Mouse (Mus musculus): ENCODE results near the gene Slirp. TPM values are rescaled to one million over a fixed set of nuclear protein-coding genes. Genes with fewer than 3 reads are reported as not detected.
A peak's percentile ranks its signal among the peaks of the same experiment; 100 is the strongest.

The Slirp gene
- 25.3 and 29.7 TPM in 2 replicates for total RNA-seq (2014; rRNA removed)
- 11.1 and 15.6 TPM in 2 replicates for polyA plus RNA-seq (2012; rRNA removed)

GRCm38 (mm10) chr12:87443700-87444122 is at the start of gene Slirp, which contains the start of gene Alkbh1:
TSS of gene Slirp (plus strand) at chr12:87443896.
TSS of gene Alkbh1 (minus strand) at chr12:87444017.
- TF ChIP-seq CTCF (IDR thresholded peaks at IDR 0.05; ENCODE audit: low read depth, low read length) (no peak), POLR2A (IDR thresholded peaks at IDR 0.05; ENCODE audit: extremely low read depth, insufficient read depth, low read length) (peak; percentile 60; the same call in 1 of the 2 replicates)
- H3K4me1 ChIP-seq (ENCODE audit: control insufficient read depth, insufficient read depth, low read length) = peaks cover 10% of the 10 kb centered on the region
- no peaks in the 10 kb centered on the region for H3K27me3 ChIP-seq (ENCODE audit: control insufficient read depth, insufficient read depth, low read length)
- peak; percentile 83 for DNase-seq (ENCODE audit: extremely low read depth, low read depth, low spot score)
- H3K4me3 ChIP-seq (ENCODE audit: insufficient read depth, low read depth, low read length) = peak within 1 kb of the TSS; percentile 97
- under 1% methylated on average over 28 of the region's 28 CpGs for WGBS
- peak within 1 kb of the TSS; percentile 91 for H3K9ac ChIP-seq (ENCODE audit: low read depth, low read length)
- peak within 1 kb of the TSS; percentile 80 for H3K27ac ChIP-seq (replicated peaks; ENCODE audit: insufficient read depth, low read depth, low read length)
- H3K36me3 ChIP-seq (ENCODE audit: control insufficient read depth, insufficient read depth, low read length) = peaks cover 28% of the 10 kb centered on the region
- H3K79me2 ChIP-seq (ENCODE audit: control insufficient read depth, insufficient read depth, low read length) = peaks cover 4% of the 10 kb centered on the region; the same call in 1 of the 2 replicates

- WGBS = 81% methylated on average over 6 of the region's 6 CpGs
- Histone ChIP-seq H3K4me3 (ENCODE audit: insufficient read depth, low read depth, low read length) (no peak overlapping the region), H3K36me3 (ENCODE audit: control insufficient read depth, insufficient read depth, low read length) (no peaks in the 10 kb centered on the region), H3K9ac (ENCODE audit: low read depth, low read length) (no peak overlapping the region), H3K79me2 (ENCODE audit: control insufficient read depth, insufficient read depth, low read length) (no peaks in the 10 kb centered on the region), H3K27ac (replicated peaks; ENCODE audit: insufficient read depth, low read depth, low read length) (no peak overlapping the region; the same call in 1 of the 2 replicates), H3K27me3 (ENCODE audit: control insufficient read depth, insufficient read depth, low read length) (no peaks in the 10 kb centered on the region), H3K4me1 (ENCODE audit: control insufficient read depth, insufficient read depth, low read length) (peaks cover 25% of the 10 kb centered on the region)
- TF ChIP-seq POLR2A (IDR thresholded peaks at IDR 0.05; ENCODE audit: extremely low read depth, insufficient read depth, low read length) = no peak
- TF ChIP-seq CTCF (IDR thresholded peaks at IDR 0.05; ENCODE audit: low read depth, low read length) = no peak
- no peak for DNase-seq (ENCODE audit: extremely low read depth, low read depth, low spot score)
Observed at GRCm38 (mm10) chr12:87394316-87394715, 49.4 kb upstream of the Slirp start.

DNA sequence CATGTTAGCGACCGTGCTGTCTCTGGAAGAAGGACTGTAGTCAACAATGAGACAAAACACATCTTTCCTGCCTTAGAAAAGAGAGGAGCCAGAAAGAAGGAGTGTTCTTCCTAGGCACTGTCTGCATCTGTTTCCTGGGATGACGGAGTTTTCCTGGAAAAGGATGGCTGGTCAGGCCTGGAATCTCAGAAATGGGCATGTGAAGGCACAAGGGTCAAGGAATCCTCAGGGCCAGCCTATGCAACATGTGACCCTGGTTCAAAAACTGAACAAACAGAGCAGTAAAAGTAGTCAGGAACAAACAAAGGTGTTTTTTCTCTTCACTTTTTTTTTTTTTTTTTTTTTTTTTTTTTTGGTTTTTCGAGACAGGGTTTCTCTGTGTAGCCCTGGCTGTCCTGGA is 46.6 kb upstream of the Slirp start:
- H3K4me1 ChIP-seq (ENCODE audit: control insufficient read depth, insufficient read depth, low read length) = peaks cover 19% of the 10 kb centered on the region
- DNase-seq (ENCODE audit: extremely low read depth, low read depth, low spot score) = peak; percentile 59
- no peaks in the 10 kb centered on the region for H3K79me2 ChIP-seq (ENCODE audit: control insufficient read depth, insufficient read depth, low read length)
- H3K4me3 ChIP-seq (ENCODE audit: insufficient read depth, low read depth, low read length) = no peak overlapping the region
- no peak for TF ChIP-seq POLR2A (IDR thresholded peaks at IDR 0.05; ENCODE audit: extremely low read depth, insufficient read depth, low read length)
- no peak for TF ChIP-seq CTCF (IDR thresholded peaks at IDR 0.05; ENCODE audit: low read depth, low read length)
- H3K27ac ChIP-seq (replicated peaks; ENCODE audit: insufficient read depth, low read depth, low read length) = no peak overlapping the region
- no peak overlapping the region for H3K9ac ChIP-seq (ENCODE audit: low read depth, low read length)
- no peaks in the 10 kb centered on the region for H3K27me3 ChIP-seq (ENCODE audit: control insufficient read depth, insufficient read depth, low read length)
- WGBS = 61% methylated on average over 4 of the region's 4 CpGs
- H3K36me3 ChIP-seq (ENCODE audit: control insufficient read depth, insufficient read depth, low read length) = no peaks in the 10 kb centered on the region

DNA sequence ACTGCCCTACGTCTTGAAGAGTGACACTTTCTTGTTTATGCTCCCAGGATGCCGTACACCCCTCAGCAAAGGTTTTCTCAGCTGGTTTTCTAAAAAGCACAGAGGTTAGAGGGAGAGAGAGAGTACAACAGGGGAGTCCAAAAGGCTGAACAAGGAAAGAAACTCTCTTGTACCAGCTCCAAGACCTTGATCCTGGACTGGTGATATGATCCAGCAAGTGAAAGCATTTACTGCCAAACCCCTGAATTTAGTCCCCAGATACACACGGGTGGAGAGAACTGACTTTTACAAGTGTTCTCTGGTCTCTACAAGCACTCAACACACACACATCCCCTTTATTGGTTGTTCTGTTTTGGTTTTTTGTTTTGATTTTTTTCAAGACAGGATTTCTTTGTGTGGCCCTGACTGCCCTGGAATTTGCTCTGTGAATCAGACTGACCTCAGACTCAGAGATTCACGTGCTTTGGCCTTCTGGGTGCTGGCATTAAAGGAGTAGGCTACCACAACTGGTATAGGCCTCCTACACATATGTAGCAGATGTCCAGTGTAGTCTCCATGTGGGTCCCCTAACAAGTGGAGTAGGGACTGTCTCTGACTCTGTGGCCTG is 45.8 kb upstream of the Slirp start:
- H3K36me3 ChIP-seq (ENCODE audit: control insufficient read depth, insufficient read depth, low read length) = no peaks in the 10 kb centered on the region
- TF ChIP-seq CTCF (IDR thresholded peaks at IDR 0.05; ENCODE audit: low read depth, low read length) (no peak), POLR2A (IDR thresholded peaks at IDR 0.05; ENCODE audit: extremely low read depth, insufficient read depth, low read length) (no peak)
- H3K27me3 ChIP-seq (ENCODE audit: control insufficient read depth, insufficient read depth, low read length) = no peaks in the 10 kb centered on the region
- peak overlapping the region; percentile 69 for H3K27ac ChIP-seq (replicated peaks; ENCODE audit: insufficient read depth, low read depth, low read length)
- no peak overlapping the region for H3K9ac ChIP-seq (ENCODE audit: low read depth, low read length)
- H3K4me3 ChIP-seq (ENCODE audit: insufficient read depth, low read depth, low read length) = no peak overlapping the region
- 50% methylated on average over 4 of the region's 4 CpGs for WGBS
- peaks cover 19% of the 10 kb centered on the region for H3K4me1 ChIP-seq (ENCODE audit: control insufficient read depth, insufficient read depth, low read length)
- no peaks in the 10 kb centered on the region for H3K79me2 ChIP-seq (ENCODE audit: control insufficient read depth, insufficient read depth, low read length)
- DNase-seq (ENCODE audit: extremely low read depth, low read depth, low spot score) = peak; percentile 83

- H3K27me3 ChIP-seq (ENCODE audit: control insufficient read depth, insufficient read depth, low read length) = no peaks in the 10 kb centered on the region
- H3K4me3 ChIP-seq (ENCODE audit: insufficient read depth, low read depth, low read length) = no peak overlapping the region
- no peak overlapping the region for H3K27ac ChIP-seq (replicated peaks; ENCODE audit: insufficient read depth, low read depth, low read length)
- H3K79me2 ChIP-seq (ENCODE audit: control insufficient read depth, insufficient read depth, low read length) = no peaks in the 10 kb centered on the region
- TF ChIP-seq POLR2A (IDR thresholded peaks at IDR 0.05; ENCODE audit: extremely low read depth, insufficient read depth, low read length) (no peak), CTCF (IDR thresholded peaks at IDR 0.05; ENCODE audit: low read depth, low read length) (no peak)
- no peak for DNase-seq (ENCODE audit: extremely low read depth, low read depth, low spot score)
- WGBS = 62% methylated on average over 10 of the region's 10 CpGs
- H3K36me3 ChIP-seq (ENCODE audit: control insufficient read depth, insufficient read depth, low read length) = no peaks in the 10 kb centered on the region
- H3K9ac ChIP-seq (ENCODE audit: low read depth, low read length) = no peak overlapping the region
- H3K4me1 ChIP-seq (ENCODE audit: control insufficient read depth, insufficient read depth, low read length) = peaks cover 10% of the 10 kb centered on the region
Observed at GRCm38 (mm10) chr12:87399119-87399819, 44.4 kb upstream of the Slirp start.

Measured in liver, adult 2 months (tissue).